Mouse (Mus musculus): ENCODE results near the gene Sv2c.

The Sv2c gene

DNA sequence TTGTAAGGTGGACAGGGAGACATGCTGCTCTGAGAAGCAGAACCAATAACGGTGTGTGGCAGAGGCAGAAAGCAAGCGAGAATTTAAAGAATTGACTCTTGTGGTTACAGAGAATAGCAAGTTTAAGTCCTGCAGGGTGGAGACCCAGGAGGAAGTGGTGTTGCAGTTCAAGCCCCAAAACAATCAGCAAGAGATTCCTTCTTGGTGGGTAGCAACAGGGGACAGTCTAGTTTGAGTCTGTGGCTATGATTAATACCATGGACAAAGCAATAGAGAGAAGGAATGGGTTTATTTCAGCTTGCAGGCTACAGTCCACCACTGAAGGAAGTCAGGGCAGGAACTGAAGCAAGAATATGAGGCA is 219.4 kb downstream of the Sv2c start:
- CTCF ChIA-PET, result interaction anchor here in 1 of 4 experiments (0.7 kb wide), 1 partner anchor 1441 kb away, joined by 4 read pairs; no protein-coding TSS in a partner anchor
- POLR2A ChIA-PET, result interaction anchor here in 1 of 4 experiments (1.0 to 1.4 kb wide), 3 partner anchors 10 to 58 kb away, joined by 3 read pairs; no protein-coding TSS in a partner anchor

- POLR2A ChIA-PET, result interaction anchor here in 1 of 4 experiments (1.4 kb wide), 1 partner anchor 10 kb away, joined by 3 read pairs; no protein-coding TSS in a partner anchor
- CTCF ChIA-PET, result no interaction called here
These were observed 220.0 kb downstream of the Sv2c start for GRCm38 (mm10) chr13:95912157-95913045.

DNA sequence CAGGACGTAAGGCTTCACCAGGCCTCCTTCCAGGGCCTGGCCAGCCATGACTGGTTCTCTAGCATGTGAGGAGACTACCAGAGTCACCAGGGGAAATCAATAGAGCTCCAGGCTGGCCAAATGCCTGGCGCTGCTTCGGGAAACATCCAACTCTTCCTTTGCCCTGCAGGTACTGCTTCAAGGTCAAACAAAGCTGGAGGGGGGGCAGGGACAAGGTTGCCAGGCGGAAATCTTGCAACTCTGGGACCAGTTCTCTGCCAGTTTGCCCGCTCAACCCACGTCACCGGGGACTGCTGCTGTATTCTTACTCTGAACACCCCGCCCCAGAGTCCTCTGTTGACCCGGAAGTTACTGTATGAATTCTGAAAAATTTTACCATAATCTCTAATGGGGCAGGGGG is 222.1 kb downstream of the Sv2c start:
- POLR2A ChIA-PET, result interaction anchor here in 1 of 4 experiments (0.9 kb wide), 1 partner anchor 535 kb away, joined by 3 read pairs; the partner anchor contains the start of gene Aggf1
- CTCF ChIA-PET, result no interaction called here

- ChIA-PET CTCF (no interaction called here), POLR2A (no interaction called here)
These were observed 223.1 kb downstream of the Sv2c start for GRCm38 (mm10) chr13:95909244-95909643.

Data from embryonic stem cell, embryonic (primary cell).